In genomic region chr5:130001356-130001987, GRCm38 (mm10) we compare ENCODE assay signal across 8 mouse cellular contexts. TPM values are rescaled to one million over a fixed set of nuclear protein-coding genes. Genes with fewer than 3 reads are reported as not detected.
DNase-seq lines count a peak whose midpoint lies in the region; ATAC-seq and TF ChIP-seq lines count a peak whose summit lies in the region.

No protein-coding gene starts in this region.

- TF ChIP-seq CTCF in kidney, postnatal 0 days (IDR thresholded peaks at IDR 0.05; ENCODE audit: low read depth), result no peak

- no peak for DNase-seq in kidney, postnatal 0 days (ENCODE audit: low spot score)
- no peak for DNase-seq in kidney, postnatal 36 days
- DNase-seq in embryonic facial prominence, embryonic 11.5 days (ENCODE audit: low spot score), result no peak
- DNase-seq in limb, embryonic 14.5 days (ENCODE audit: low spot score), result no peak
- no peak for DNase-seq in layer of hippocampus, adult 8-10 months (ENCODE audit: low spot score in 2 of 2)
- DNase-seq in c-Kit-positive CD71-positive TER-119-positive erythroid progenitor cells, embryonic 14.5 days (ENCODE audit: low spot score), result no peak

- ATAC-seq in kidney, postnatal 0 days (replicated peaks; ENCODE audit: low FRiP score, low read depth), result no peak
- ATAC-seq in embryonic facial prominence, embryonic 11.5 days (replicated peaks; ENCODE audit: insufficient number of reproducible peaks, low FRiP score, low TSS enrichment, low read depth), result no peak
- no peak for ATAC-seq in limb, embryonic 14.5 days (ENCODE audit: low FRiP score, low read depth)
- no peak for ATAC-seq in neural tube, embryonic 13.5 days (ENCODE audit: low read depth)
- no peak for ATAC-seq in frontal cortex, adult (ENCODE audit: low TSS enrichment)

- no peak for TF ChIP-seq POLR2A in limb, embryonic 14.5 days (IDR thresholded peaks at IDR 0.05; ENCODE audit: borderline replicate concordance, extremely low read depth, insufficient read depth, insufficient read length)

- no peaks in the 10 kb centered on the region for H3K36me3 ChIP-seq in kidney, postnatal 0 days (ENCODE audit: insufficient read depth, low read length)
- no peaks in the 10 kb centered on the region for H3K36me3 ChIP-seq in embryonic facial prominence, embryonic 11.5 days (replicated peaks; ENCODE audit: control insufficient read depth, insufficient read depth, low read depth, low read length)
- H3K36me3 ChIP-seq in limb, embryonic 14.5 days (ENCODE audit: control insufficient read depth, insufficient read depth, low read length), result 0 out of 2 replicates have a peak, but pooled peaks cover 4% of the 10 kb centered on the region
- H3K36me3 ChIP-seq in neural tube, embryonic 13.5 days, result 0 out of 2 replicates have a peak, but pooled peaks cover 3% of the 10 kb centered on the region

- H3K27ac ChIP-seq in kidney, postnatal 0 days, result 0 out of 2 replicates have a peak overlapping the region, but pooled peaks have one; percentile 79
- no peak overlapping the region for H3K27ac ChIP-seq in embryonic facial prominence, embryonic 11.5 days (replicated peaks; ENCODE audit: low read depth, low read length)
- H3K27ac ChIP-seq in limb, embryonic 14.5 days (replicated peaks; ENCODE audit: low read depth, low read length), result no peak overlapping the region
- H3K27ac ChIP-seq in neural tube, embryonic 13.5 days (replicated peaks), result no peak overlapping the region

- no peaks in the 10 kb centered on the region for H3K9me3 ChIP-seq in kidney, postnatal 0 days (replicated peaks; ENCODE audit: low read length)
- H3K9me3 ChIP-seq in embryonic facial prominence, embryonic 11.5 days (replicated peaks; ENCODE audit: control insufficient read depth, low read length), result no peaks in the 10 kb centered on the region
- no peaks in the 10 kb centered on the region for H3K9me3 ChIP-seq in limb, embryonic 14.5 days (ENCODE audit: control insufficient read depth, low read length)
- H3K9me3 ChIP-seq in neural tube, embryonic 13.5 days, result peaks cover 14% of the 10 kb centered on the region

- no peak overlapping the region for H3K4me3 ChIP-seq in kidney, postnatal 0 days (replicated peaks; ENCODE audit: low read depth, low read length)
- H3K4me3 ChIP-seq in embryonic facial prominence, embryonic 11.5 days (ENCODE audit: low read depth, low read length), result peak overlapping the region; percentile 61
- H3K4me3 ChIP-seq in limb, embryonic 14.5 days (replicated peaks; ENCODE audit: low read length), result peak overlapping the region; percentile 67
- peak overlapping the region; percentile 61 for H3K4me3 ChIP-seq in neural tube, embryonic 13.5 days

- no peak overlapping the region for H3K9ac ChIP-seq in kidney, postnatal 0 days (ENCODE audit: low read depth, low read length)
- peak overlapping the region; percentile 79 for H3K9ac ChIP-seq in embryonic facial prominence, embryonic 11.5 days (replicated peaks; ENCODE audit: low read length)
- peak overlapping the region; percentile 75; the same call in 1 of the 2 replicates for H3K9ac ChIP-seq in limb, embryonic 14.5 days (ENCODE audit: low read depth, low read length, severe bottlenecking)
- H3K9ac ChIP-seq in neural tube, embryonic 13.5 days, result no peak overlapping the region

- H3K4me1 ChIP-seq in kidney, postnatal 0 days (replicated peaks; ENCODE audit: insufficient read depth, low read length), result peaks cover 13% of the 10 kb centered on the region; the same call in 1 of the 2 replicates
- no peaks in the 10 kb centered on the region for H3K4me1 ChIP-seq in embryonic facial prominence, embryonic 11.5 days (ENCODE audit: control insufficient read depth, insufficient read depth, low read length)
- peaks cover 11% of the 10 kb centered on the region for H3K4me1 ChIP-seq in limb, embryonic 14.5 days (ENCODE audit: control insufficient read depth, insufficient read depth, low read length)
- peaks cover 11% of the 10 kb centered on the region for H3K4me1 ChIP-seq in neural tube, embryonic 13.5 days (replicated peaks)

- H3K27me3 ChIP-seq in kidney, postnatal 0 days (ENCODE audit: insufficient read depth, low read length), result no peaks in the 10 kb centered on the region
- no peaks in the 10 kb centered on the region for H3K27me3 ChIP-seq in embryonic facial prominence, embryonic 11.5 days (ENCODE audit: control insufficient read depth, insufficient read depth, low read length)
- no peaks in the 10 kb centered on the region for H3K27me3 ChIP-seq in limb, embryonic 14.5 days (ENCODE audit: control insufficient read depth, insufficient read depth, low read length)
- no peaks in the 10 kb centered on the region for H3K27me3 ChIP-seq in neural tube, embryonic 13.5 days

- WGBS in kidney, postnatal 0 days, result 48% methylated on average over 5 of the region's 5 CpGs
- WGBS in embryonic facial prominence, embryonic 11.5 days, result 64% methylated on average over 5 of the region's 5 CpGs
- WGBS in limb, embryonic 14.5 days, result 55% methylated on average over 5 of the region's 5 CpGs
- WGBS in neural tube, embryonic 13.5 days, result 76% methylated on average over 5 of the region's 5 CpGs

- peak overlapping the region; percentile 84 for H3K4me2 ChIP-seq in kidney, postnatal 0 days (ENCODE audit: low read length)
- H3K4me2 ChIP-seq in embryonic facial prominence, embryonic 11.5 days (ENCODE audit: low read depth, low read length), result peak overlapping the region; percentile 88; the same call in 1 of the 2 replicates
- peak overlapping the region; percentile 63 for H3K4me2 ChIP-seq in limb, embryonic 14.5 days (replicated peaks; ENCODE audit: low read depth, low read length, severe bottlenecking)
- H3K4me2 ChIP-seq in neural tube, embryonic 13.5 days, result peak overlapping the region; percentile 78

RNA-seq across cellular contexts. Expression of gene Gusb, which starts 1.4 kb away (rescaled TPM):
- polyA plus RNA-seq in kidney, postnatal 0 days (2015; fragmentation: Nextera tagmentation; extraction: Ambion mirVana), result 51.2 and 52.7 TPM in 2 replicates
- polyA plus RNA-seq in embryonic facial prominence, embryonic 11.5 days (2014; fragmentation: Nextera tagmentation; extraction: Ambion mirVana), result 45.1 and 45.5 TPM in 2 replicates
- polyA plus RNA-seq in limb, embryonic 14.5 days (2012; rRNA removed), result 37.2 and 43.5 TPM in 2 replicates
- polyA plus RNA-seq in limb, embryonic 14.5 days (2014; fragmentation: Nextera tagmentation; extraction: Ambion mirVana), result 54.4 and 57.5 TPM in 2 replicates
- 30.9 and 33.3 TPM in 2 replicates for polyA plus RNA-seq in neural tube, embryonic 13.5 days (2015; fragmentation: Nextera tagmentation; extraction: Ambion mirVana)
- total RNA-seq in layer of hippocampus, adult 8-10 months (2022), result 10 to 100 TPM; 11.2 to 60.7 (median 28.9) TPM

RNA-seq across cellular contexts. Expression of gene Asl, which starts 27.6 kb away (rescaled TPM):
- polyA plus RNA-seq in kidney, postnatal 0 days (2015; fragmentation: Nextera tagmentation; extraction: Ambion mirVana), result 86.4 and 94.1 TPM in 2 replicates
- polyA plus RNA-seq in embryonic facial prominence, embryonic 11.5 days (2014; fragmentation: Nextera tagmentation; extraction: Ambion mirVana), result 21.0 and 29.6 TPM in 2 replicates
- 21.5 and 24.5 TPM in 2 replicates for polyA plus RNA-seq in limb, embryonic 14.5 days (2012; rRNA removed)
- 34.5 and 36.5 TPM in 2 replicates for polyA plus RNA-seq in limb, embryonic 14.5 days (2014; fragmentation: Nextera tagmentation; extraction: Ambion mirVana)
- 40.3 and 44.4 TPM in 2 replicates for polyA plus RNA-seq in neural tube, embryonic 13.5 days (2015; fragmentation: Nextera tagmentation; extraction: Ambion mirVana)
- total RNA-seq in layer of hippocampus, adult 8-10 months (2022), result 10 to 100 TPM; 18.9 to 38.2 (median 26.3) TPM

RNA-seq across cellular contexts. Expression of gene Crcp, which starts 27.6 kb away (rescaled TPM):
- polyA plus RNA-seq in kidney, postnatal 0 days (2015; fragmentation: Nextera tagmentation; extraction: Ambion mirVana), result 36.8 and 42.8 TPM in 2 replicates
- 30.6 and 30.9 TPM in 2 replicates for polyA plus RNA-seq in embryonic facial prominence, embryonic 11.5 days (2014; fragmentation: Nextera tagmentation; extraction: Ambion mirVana)
- polyA plus RNA-seq in limb, embryonic 14.5 days (2012; rRNA removed), result 16.6 and 24.2 TPM in 2 replicates
- polyA plus RNA-seq in limb, embryonic 14.5 days (2014; fragmentation: Nextera tagmentation; extraction: Ambion mirVana), result 25.3 and 25.4 TPM in 2 replicates
- polyA plus RNA-seq in neural tube, embryonic 13.5 days (2015; fragmentation: Nextera tagmentation; extraction: Ambion mirVana), result 70.1 and 80.1 TPM in 2 replicates
- total RNA-seq in layer of hippocampus, adult 8-10 months (2022), result 10 to 100 TPM; 31.8 to 38.2 (median 35.6) TPM

RNA-seq across cellular contexts. Expression of gene Vkorc1l1, which starts 59.7 kb away (rescaled TPM):
- 19.4 and 20.7 TPM in 2 replicates for polyA plus RNA-seq in kidney, postnatal 0 days (2015; fragmentation: Nextera tagmentation; extraction: Ambion mirVana)
- polyA plus RNA-seq in embryonic facial prominence, embryonic 11.5 days (2014; fragmentation: Nextera tagmentation; extraction: Ambion mirVana), result 33.4 and 41.3 TPM in 2 replicates
- polyA plus RNA-seq in limb, embryonic 14.5 days (2012; rRNA removed), result 35.7 and 41.8 TPM in 2 replicates
- 25.8 and 26.1 TPM in 2 replicates for polyA plus RNA-seq in limb, embryonic 14.5 days (2014; fragmentation: Nextera tagmentation; extraction: Ambion mirVana)
- polyA plus RNA-seq in neural tube, embryonic 13.5 days (2015; fragmentation: Nextera tagmentation; extraction: Ambion mirVana), result 29.8 and 32.0 TPM in 2 replicates
- 10 to 100 TPM; 43.6 to 50.2 (median 45.9) TPM for total RNA-seq in layer of hippocampus, adult 8-10 months (2022)

Comparison
In these comparisons a context has a peak if more than half of its experiments do, and no peak if none do; other contexts are left out.
1. H3K9ac ChIP-seq: peak in embryonic facial prominence, embryonic 11.5 days (single experiment) and limb, embryonic 14.5 days (single experiment); none in kidney, postnatal 0 days (single experiment) and neural tube, embryonic 13.5 days (single experiment).
2. Peak in every context shown above with its lines, with median percentiles within 50 percentile points of each other: H3K4me2 ChIP-seq.